In the genomic region with DNA sequence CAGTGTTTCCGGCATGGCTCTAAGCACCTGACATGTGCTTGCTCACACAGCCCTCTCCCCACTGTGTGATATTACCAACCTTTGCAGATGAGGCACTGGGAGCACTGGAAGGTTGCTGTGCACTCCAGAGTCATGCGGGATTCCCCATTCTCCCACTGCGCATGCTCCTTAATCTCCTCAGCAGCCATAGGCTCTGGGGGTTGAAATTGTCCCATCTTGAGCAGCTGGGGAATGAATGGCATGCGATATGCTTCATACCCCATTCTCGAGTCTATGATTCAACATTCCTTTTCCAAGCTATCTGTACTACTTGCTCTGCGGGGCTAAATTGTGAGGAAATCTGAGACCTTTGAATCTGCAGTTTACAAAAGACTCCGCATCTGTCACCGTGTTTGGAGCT, we compare ENCODE assay signal across 20 mouse cellular contexts.
DNase-seq lines count a peak whose midpoint lies in the region; ATAC-seq and TF ChIP-seq lines count a peak whose summit lies in the region.
"Had no signal": no experiment of that assay in that cellular context is flagged by ENCODE, and none has a peak within 500 bp of the region (broad histone marks: within the 10 kb centered on the region; RNA-seq: fewer than 3 reads in every experiment).

No protein-coding gene starts in this region.

- H3K4me3 ChIP-seq in heart, embryonic 16.5 days (ENCODE audit: low read length), result no peak overlapping the region
- no peak overlapping the region for H3K4me3 ChIP-seq in lung, postnatal 0 days (ENCODE audit: low read depth, low read length)
- no peak overlapping the region for H3K4me3 ChIP-seq in limb, embryonic 15.5 days
- H3K4me3 ChIP-seq: embryonic facial prominence, embryonic 13.5 days; forebrain, embryonic 15.5 days; hindbrain, embryonic 15.5 days; liver, embryonic 13.5 days; midbrain, embryonic 15.5 days; neural tube, embryonic 13.5 days had no signal

- peak; percentile 68 for TF ChIP-seq EP300 in lung, postnatal 0 days (IDR thresholded peaks at IDR 0.05)

- H3K9ac ChIP-seq in heart, embryonic 16.5 days (ENCODE audit: low read length), result no peak overlapping the region
- no peak overlapping the region for H3K9ac ChIP-seq in lung, postnatal 0 days (replicated peaks; ENCODE audit: low read depth)
- no peak overlapping the region for H3K9ac ChIP-seq in limb, embryonic 15.5 days
- H3K9ac ChIP-seq: embryonic facial prominence, embryonic 13.5 days; forebrain, embryonic 15.5 days; hindbrain, embryonic 15.5 days; liver, embryonic 13.5 days; midbrain, embryonic 15.5 days; neural tube, embryonic 13.5 days had no signal

- ATAC-seq in heart, embryonic 16.5 days (replicated peaks; ENCODE audit: extremely low read depth, insufficient read depth, low FRiP score), result no peak
- ATAC-seq in lung, postnatal 0 days, result peak; percentile 55
- no peak for ATAC-seq in limb, embryonic 15.5 days (ENCODE audit: insufficient number of reproducible peaks, low FRiP score, low TSS enrichment, low read depth)
- ATAC-seq: intestine, embryonic 16.5 days; midbrain, embryonic 15.5 days had no signal

- WGBS in heart, embryonic 16.5 days, result 45% methylated on average over 8 of the region's 8 CpGs
- WGBS in lung, postnatal 0 days, result 46% methylated on average over 8 of the region's 8 CpGs
- WGBS in limb, embryonic 15.5 days, result 59% methylated on average over 8 of the region's 8 CpGs

- no peak overlapping the region for H3K4me2 ChIP-seq in heart, embryonic 16.5 days (ENCODE audit: low read depth, low read length)
- no peak overlapping the region for H3K4me2 ChIP-seq in lung, postnatal 0 days (replicated peaks; ENCODE audit: low read depth, low read length)
- H3K4me2 ChIP-seq in limb, embryonic 15.5 days, result no peak overlapping the region
- H3K4me2 ChIP-seq: embryonic facial prominence, embryonic 13.5 days; forebrain, embryonic 15.5 days; heart, embryonic 11.5 days; hindbrain, embryonic 15.5 days; liver, embryonic 13.5 days; midbrain, embryonic 15.5 days; neural tube, embryonic 13.5 days had no signal

- no peak for DNase-seq in heart, adult 8-10 months (ENCODE audit: low spot score)
- peak; percentile 52 for DNase-seq in lung, postnatal 0 days (ENCODE audit: low spot score)
- no peak for DNase-seq in lung, postnatal 36 days
- peak; percentile 9 for DNase-seq in R1 (ENCODE audit: low read depth, low spot score)
- DNase-seq in adrenal gland, adult 2 months, result no peak
- DNase-seq: adrenal gland, postnatal 25 days; cerebellum, adult 9-10 months; kidney, adult 9 months; liver, embryonic 13.5 days; lung, adult 2 months; thymus, postnatal 36 days had no signal

- H3K36me3 ChIP-seq in heart, embryonic 16.5 days (ENCODE audit: control insufficient read depth, insufficient read depth), result no peaks in the 10 kb centered on the region
- no peaks in the 10 kb centered on the region for H3K36me3 ChIP-seq in lung, postnatal 0 days (ENCODE audit: insufficient read depth, low read length)
- H3K36me3 ChIP-seq in limb, embryonic 15.5 days, result 0 out of 2 replicates have a peak, but pooled peaks cover 3% of the 10 kb centered on the region
- H3K36me3 ChIP-seq: embryonic facial prominence, embryonic 13.5 days; forebrain, embryonic 15.5 days; hindbrain, embryonic 15.5 days; liver, embryonic 13.5 days; midbrain, embryonic 15.5 days; neural tube, embryonic 13.5 days had no signal

- peaks cover 18% of the 10 kb centered on the region for H3K4me1 ChIP-seq in heart, embryonic 16.5 days (ENCODE audit: control insufficient read depth, insufficient read depth, low read length)
- H3K4me1 ChIP-seq in lung, postnatal 0 days (ENCODE audit: insufficient read depth, low read depth, low read length), result no peaks in the 10 kb centered on the region; the same call in 1 of the 2 replicates
- peaks cover 11% of the 10 kb centered on the region; the same call in 1 of the 2 replicates for H3K4me1 ChIP-seq in limb, embryonic 15.5 days
- H3K4me1 ChIP-seq: hindbrain, embryonic 15.5 days; liver, embryonic 13.5 days; midbrain, embryonic 15.5 days had no signal

- no peak for TF ChIP-seq CTCF in lung, postnatal 0 days (IDR thresholded peaks at IDR 0.05)

- H3K27ac ChIP-seq in heart, embryonic 16.5 days (ENCODE audit: low read length), result peak overlapping the region; percentile 15; the same call in 1 of the 2 replicates
- H3K27ac ChIP-seq in lung, postnatal 0 days (ENCODE audit: low read length), result no peak overlapping the region
- H3K27ac ChIP-seq in limb, embryonic 15.5 days, result peak overlapping the region; percentile 13; the same call in 1 of the 2 replicates
- H3K27ac ChIP-seq: embryonic facial prominence, embryonic 13.5 days; forebrain, embryonic 15.5 days; hindbrain, embryonic 15.5 days; liver, embryonic 13.5 days; midbrain, embryonic 15.5 days; neural tube, embryonic 13.5 days had no signal

- no peaks in the 10 kb centered on the region for H3K27me3 ChIP-seq in heart, embryonic 16.5 days (ENCODE audit: control insufficient read depth, insufficient read depth, low read length)
- H3K27me3 ChIP-seq in lung, postnatal 0 days (replicated peaks; ENCODE audit: insufficient read depth, low read length), result no peaks in the 10 kb centered on the region
- no peaks in the 10 kb centered on the region for H3K27me3 ChIP-seq in limb, embryonic 15.5 days
- H3K27me3 ChIP-seq: embryonic facial prominence, embryonic 13.5 days; forebrain, embryonic 15.5 days; hindbrain, embryonic 15.5 days; liver, embryonic 13.5 days; midbrain, embryonic 15.5 days; neural tube, embryonic 13.5 days had no signal

- H3K9me3 ChIP-seq in heart, embryonic 16.5 days (replicated peaks; ENCODE audit: control insufficient read depth, low read length), result no peaks in the 10 kb centered on the region
- H3K9me3 ChIP-seq in lung, postnatal 0 days (ENCODE audit: low read length), result no peaks in the 10 kb centered on the region
- H3K9me3 ChIP-seq in limb, embryonic 15.5 days, result no peaks in the 10 kb centered on the region
- H3K9me3 ChIP-seq: embryonic facial prominence, embryonic 13.5 days; forebrain, embryonic 15.5 days; hindbrain, embryonic 15.5 days; liver, embryonic 13.5 days; midbrain, embryonic 15.5 days; neural tube, embryonic 13.5 days had no signal

Comparison
In these comparisons a context has a peak if more than half of its experiments do, and no peak if none do; other contexts are left out.
1. DNase-seq: peak in lung, postnatal 0 days (single experiment) and R1 (single experiment); none in heart, adult 8-10 months (single experiment), lung, postnatal 36 days (single experiment) and adrenal gland, adult 2 months (single experiment).